Mouse (Mus musculus) layer of hippocampus, adult 9-11 months (tissue): Measurements from ENCODE around the gene Metap2.

ENCODE experiments used
- DNase-seq: peaks from one replicate; pipeline ENCODE4 v3.0.0; 2022

Gene Metap2

DNA sequence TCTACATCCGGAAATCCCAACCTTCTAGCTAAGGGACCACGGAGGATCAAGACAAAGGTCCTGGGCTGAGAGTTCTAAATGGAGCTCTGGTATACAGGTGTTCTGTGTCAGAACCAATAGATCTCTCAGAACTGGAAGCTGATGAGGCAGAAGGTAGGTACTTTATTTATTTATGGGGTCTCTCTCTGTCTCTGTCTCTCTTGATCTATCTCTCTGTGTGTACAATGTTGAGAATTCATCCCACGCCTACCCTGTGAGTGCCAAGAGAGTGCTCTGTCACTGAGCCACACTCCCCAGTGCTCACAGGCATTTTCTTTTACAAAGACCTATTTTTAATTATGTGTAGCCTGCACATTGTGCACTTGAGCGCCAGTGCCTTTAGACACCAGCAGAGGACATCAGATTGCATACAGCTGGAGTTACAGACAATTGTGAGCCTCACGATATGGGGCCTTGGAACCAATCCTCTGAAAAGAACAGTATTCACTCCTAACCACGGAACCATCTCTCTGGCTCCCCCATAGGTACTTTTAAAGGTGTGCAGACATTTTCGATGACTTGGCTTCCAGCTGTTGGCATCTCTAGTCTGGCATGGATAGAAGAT lies at the start of gene Metap2:
Metap2 (minus strand) TSS at position 51 of the 604 bp plus-strand sequence.
- DNase-seq: no peak

DNA sequence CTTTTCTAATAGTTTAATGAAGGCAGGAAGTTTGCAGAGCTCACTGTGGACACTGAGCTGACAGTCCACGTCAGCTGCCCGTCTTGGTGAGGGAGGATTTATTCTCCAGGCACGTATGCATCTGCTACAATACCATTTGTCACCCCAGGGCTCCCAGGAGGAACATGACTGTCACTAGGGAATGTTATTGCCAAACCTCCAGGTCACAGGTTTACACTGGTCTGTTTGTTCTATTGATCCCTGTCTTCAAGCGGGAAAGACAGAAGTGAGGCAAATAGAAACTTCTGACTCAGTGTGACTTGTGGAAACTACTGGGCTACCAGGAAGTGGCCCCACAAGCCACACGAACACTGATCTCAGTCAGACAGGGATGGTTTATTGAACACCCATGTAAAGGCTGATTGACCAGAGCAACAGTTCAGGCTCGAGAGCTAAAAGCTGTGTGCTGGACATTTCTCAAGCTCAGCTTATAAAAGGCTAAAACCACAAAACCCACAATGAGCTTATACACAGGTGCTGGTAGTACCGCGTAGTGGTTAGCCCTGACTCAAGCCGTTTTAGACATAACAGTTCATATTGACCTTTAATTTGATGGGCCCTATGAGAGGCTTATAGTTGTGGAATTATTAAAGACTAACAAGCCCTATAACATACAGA lies 49.1 kb upstream of the Metap2 start:
- no peak for DNase-seq

DNA sequence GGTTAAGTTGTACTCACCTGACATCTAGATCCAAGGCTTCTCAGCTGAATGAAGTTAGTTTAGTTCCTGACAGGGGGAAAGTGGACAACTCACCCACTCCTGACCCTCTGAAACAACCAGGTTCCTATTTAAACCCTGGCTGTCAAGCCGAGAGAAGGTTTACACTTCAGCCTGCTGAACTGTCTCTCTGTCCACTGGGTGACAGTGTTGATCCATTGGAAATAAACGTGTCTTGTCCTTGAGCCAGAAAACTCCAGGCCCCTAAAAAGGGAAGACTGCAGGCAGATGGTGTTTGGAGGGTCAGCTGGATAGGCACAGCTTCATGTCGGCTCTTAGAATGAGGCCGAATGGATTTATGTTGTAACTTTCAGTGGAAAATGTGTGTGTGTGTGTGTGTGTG lies 48.5 kb upstream of the Metap2 start:
- DNase-seq: peak; percentile 35

DNA sequence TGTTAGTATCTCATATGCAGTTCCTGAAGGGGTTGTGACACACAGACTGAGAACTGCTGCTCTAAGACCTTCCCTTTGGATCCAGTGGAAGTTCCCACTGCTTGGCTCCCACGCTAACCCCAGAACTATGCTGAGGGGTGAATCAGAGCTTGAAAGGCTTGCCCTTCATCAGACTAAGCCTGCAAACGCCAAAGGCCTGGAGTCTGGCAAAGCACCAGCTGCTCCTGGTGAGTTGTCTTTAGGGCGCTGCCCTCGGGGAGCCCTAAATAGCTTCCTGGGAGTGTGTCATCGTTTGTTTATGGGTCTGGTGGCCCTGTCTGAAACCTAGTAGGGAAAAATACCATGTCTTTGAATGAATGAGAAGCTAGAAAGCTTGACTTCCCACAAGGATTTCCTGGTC lies 47.3 kb upstream of the Metap2 start:
- no peak for DNase-seq

DNA sequence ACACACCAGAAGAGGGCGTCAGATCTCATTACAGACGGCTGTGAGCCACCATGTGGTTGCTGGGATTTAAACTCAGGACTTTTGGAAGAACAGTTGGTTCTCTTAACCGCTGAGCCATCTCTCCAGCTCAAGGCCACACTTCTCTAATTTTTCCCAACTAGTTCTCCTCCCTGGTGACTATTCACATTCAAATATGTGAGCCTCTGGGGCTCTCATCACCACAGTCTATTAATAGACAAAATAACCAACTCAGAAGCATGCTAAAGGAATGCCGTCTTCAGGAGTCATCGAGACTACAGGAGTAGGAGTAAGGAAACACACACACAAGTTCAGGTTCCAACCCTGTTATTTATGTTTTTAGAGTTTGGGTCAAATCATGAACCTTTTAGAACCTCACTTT lies 43.4 kb upstream of the Metap2 start:
- DNase-seq: no peak

DNA sequence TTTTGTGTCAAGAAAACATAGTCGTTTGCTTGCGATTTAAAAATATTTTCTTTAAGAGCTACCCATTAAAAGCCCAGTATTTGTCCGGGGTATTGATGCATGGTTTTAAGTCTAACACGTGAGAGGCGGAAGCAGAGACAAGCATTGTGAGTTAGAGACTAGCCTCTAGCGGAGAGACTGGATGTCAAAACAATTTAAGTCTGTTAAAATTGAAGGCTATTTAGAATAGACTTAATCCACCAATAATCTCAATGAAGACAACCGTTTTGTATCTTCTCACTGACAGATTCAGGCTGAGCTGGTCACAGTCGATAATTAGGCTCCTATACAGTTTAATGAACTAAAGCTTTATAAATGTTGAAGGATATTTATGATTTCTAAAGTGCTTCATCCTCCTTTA lies 42.8 kb upstream of the Metap2 start:
- no peak for DNase-seq

DNA sequence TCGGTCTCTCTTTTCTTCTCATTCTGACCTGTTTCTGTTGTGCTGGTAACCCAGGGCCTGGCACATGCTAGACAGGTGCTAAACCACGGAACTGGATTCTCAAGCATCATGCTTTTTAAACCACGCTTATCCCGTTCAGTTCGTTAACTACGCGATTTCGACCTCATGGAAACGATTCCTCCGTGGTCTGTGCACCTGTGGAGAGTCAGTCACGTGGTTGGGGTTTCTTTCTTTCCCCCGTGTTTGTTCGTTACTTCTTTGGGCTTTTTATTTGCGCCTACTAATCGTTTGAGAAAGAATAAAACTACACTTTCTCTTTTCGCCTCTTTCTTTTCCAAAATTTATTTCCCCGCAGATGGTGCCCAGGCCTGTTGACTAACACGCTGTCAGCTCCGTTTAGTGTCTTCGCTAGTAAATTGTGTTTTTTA lies 42.0 kb upstream of the Metap2 start:
- DNase-seq: no peak

DNA sequence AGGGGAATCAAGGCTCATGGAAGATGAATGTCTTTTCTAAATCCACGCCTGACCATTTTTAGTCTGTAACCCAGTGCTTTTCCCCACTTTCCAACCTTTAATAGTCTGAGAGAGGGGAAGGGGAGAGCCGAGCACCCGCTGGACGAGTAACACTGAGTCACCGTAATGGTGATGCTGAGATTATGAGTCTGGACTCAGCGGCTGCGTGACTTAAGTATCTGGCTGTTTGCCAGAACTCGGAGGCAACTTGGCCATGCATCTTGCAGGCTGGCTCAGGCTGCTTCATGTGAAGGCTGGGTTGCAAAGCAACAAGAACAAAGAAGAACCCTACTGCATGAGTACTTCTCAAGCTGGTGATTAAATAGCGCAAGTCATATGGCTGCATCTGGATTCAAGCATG lies 37.1 kb upstream of the Metap2 start:
- DNase-seq: peak; percentile 7

DNA sequence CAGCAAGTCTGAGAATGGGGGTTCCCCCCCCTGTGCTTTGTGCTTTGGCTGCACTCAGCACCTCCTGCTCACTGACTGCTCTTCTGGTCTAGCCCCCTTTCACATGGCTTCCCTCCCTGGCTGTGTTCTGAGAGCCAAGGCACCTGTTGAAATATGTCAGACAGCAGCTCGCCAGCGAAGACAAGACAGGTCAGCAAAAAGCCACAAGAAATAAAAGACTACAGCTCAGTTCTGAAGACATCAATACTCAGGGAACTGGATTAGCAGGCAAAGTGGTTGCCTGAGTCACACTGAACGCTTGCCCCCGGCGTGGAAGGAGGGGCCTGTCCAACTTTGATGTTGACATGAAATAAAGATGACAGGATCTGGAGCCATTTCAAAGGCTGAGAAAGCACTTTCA lies 36.0 kb upstream of the Metap2 start:
- no peak for DNase-seq

DNA sequence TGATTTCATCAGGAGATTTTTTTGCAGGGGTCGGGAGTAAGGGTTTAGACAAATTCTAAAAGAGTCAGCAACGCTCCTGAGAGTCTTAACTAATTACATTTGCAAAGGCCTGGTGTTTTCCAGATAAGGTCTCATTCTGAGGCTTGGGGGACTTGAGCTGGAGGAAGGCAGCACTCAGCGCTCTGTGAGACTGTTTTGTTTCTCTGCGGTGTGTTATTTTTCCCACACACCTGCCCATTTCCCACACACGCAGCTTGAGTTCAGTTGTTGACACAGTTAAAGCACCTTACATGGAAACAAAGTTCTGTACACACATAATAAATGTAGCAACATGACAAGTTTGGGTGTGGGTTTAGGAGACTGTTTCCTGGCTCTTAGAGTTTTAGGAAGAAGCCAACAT lies 35.1 kb upstream of the Metap2 start:
- no peak for DNase-seq

DNA sequence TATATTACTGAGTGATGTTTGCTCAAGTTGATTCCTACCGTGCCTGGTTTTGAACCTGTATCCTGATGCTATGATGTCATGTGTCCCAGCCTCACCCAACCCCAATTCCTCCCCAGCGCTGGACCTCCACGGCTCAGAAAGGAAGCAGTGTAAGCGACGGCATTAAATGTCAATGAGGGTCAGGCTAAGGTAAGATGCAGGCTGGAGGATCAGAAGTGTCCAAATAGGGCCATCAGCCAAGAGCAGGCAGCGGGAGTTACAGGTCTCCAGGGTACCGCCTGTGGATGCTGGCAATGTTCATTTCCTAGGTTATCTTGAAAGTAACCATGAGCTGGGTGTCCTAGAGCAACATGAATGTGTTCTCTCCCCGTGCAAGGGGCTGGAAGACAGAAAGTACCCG lies 34.5 kb upstream of the Metap2 start:
- no peak for DNase-seq

DNA sequence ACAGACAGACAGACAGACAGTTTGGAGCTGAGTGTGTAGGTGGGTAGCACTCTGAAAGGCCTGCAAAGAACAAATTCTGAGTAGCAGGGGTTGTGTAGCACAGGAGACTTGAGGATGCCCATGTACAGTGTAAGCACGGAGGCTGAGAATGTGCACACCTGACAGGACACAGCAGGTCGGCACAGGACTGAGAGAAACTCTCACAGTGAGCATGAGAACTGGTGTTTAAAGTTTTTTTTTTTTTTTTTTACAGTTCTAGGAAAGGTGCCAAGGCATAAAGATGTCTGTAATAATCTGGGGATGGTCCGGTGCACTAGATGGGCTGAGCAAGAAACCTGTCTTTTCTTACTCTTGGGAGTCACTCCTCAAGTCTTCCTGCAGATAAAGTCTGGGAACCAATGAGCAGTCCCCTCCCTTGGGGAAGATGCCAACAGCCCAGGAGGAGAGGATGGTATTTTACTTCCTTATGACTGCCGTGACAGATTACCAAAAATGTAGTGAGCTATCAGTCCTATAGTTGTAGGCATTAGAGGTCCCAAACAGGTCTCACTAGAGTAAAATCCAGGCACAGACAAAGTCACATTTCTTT lies 33.4 kb upstream of the Metap2 start:
- no peak for DNase-seq

DNA sequence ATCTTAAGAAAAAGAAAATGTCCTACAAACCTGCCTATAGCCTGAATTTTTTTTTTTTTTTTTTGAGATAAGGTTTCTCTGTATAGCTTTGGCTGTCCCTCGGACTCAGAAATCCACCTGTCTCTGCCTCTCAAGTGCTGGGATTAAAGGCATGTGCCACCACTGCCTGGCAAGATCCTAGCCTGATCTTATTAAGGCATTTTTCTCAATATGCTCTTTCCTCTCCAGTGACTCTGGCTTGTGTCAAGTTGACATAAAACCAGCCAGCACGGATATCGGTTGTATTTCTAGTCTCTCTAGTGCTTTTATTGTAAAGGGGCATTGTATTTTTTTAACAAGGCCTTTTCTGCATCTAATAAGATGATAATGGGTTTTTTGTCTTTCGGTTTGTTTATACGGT lies 27.8 kb upstream of the Metap2 start:
- DNase-seq: no peak

DNA sequence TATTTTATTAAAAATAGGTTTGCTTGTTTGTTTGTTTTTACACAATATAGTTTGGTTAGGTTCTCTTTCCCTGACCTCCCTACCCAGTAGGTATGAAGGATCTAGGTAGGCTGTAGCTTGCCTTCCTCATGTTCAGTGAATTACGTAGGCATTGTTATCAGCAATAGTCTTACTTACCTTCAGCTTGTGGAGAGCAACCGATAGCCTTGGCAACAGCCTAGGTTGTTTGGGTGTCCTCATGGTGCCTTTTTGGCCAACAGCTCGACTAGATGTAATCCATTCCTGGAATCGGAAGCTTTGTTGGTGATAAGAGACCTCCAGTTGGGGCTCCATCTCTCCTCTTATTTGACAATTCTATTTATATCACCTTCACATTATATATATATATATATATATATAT lies 24.3 kb upstream of the Metap2 start:
- no peak for DNase-seq

DNA sequence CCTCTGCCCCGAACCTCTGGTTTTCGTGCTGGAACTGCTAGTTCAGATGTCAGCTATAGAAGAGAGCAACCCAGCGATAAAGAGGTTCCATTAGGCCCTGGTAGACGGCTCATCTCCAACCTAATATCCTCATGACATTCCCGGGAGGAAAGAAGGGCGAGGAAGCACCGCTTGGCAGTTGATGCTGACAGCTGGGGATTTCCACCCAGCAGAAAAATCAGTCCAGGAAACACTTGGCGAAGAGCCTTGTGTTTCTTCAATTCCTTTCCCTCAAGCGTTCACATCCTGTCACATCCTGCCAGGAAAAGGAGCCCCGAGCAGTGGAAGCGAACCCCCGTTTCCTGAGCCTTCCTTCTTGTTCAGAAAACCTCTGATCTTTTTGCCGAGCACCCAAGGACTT lies 22.3 kb upstream of the Metap2 start:
- peak; percentile 5 for DNase-seq

DNA sequence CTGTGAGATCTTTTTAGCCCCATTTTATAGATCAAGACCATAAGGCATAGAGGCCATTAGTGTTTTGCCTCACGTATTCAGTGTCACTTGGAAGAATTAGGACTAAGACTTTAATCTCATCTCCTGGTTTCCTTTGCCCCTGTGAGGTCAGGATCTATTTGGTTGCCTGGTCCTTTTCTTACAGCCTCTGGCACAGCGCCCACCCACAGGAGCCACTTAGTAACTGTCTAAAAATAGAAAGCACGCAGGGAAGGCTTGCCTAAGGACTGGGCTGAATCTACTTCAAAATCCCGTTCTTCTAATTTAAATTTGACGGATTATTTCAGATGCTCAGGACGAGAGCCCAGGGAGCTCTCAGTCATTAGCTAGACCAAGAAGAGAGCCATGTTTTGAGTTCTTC lies 21.8 kb upstream of the Metap2 start:
- DNase-seq: no peak

DNA sequence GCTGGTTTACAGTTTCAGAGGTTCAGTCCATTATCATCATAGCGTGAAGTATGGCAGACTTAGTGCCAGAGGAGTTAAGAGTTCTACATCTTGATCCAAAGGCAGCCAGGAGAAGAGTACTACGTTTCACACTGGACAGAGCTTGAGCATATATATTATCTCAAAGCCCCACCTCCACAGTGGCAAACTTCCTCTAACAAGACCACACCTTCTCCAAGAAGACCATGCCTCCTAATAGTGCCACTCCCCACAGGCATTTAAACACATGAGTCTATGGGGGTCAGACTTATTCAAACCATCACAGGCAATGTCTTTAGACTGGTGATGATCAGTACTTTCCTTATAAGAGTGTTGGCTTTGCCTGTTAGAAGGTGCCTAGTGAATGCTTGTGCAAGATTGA lies 21.2 kb upstream of the Metap2 start:
- DNase-seq: no peak

DNA sequence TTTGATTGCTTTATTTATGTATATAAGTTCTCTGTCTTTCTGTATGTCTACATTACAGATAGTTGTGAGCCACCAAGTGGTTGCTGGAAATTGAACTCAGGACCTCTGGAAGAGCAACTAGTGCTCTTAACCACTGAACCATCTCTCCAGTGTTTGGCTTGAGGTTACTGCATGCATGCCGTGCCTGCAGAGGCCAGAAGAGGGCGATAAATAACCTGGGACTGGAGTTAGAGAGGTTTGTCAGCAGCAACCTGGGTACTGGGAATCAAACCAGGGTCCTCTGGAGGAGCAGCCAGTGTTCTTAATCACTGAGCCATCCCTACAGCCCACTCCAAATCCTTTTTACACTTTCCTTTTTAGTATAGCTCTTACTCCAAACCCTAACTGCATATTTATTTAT lies 19.9 kb upstream of the Metap2 start:
- no peak for DNase-seq

DNA sequence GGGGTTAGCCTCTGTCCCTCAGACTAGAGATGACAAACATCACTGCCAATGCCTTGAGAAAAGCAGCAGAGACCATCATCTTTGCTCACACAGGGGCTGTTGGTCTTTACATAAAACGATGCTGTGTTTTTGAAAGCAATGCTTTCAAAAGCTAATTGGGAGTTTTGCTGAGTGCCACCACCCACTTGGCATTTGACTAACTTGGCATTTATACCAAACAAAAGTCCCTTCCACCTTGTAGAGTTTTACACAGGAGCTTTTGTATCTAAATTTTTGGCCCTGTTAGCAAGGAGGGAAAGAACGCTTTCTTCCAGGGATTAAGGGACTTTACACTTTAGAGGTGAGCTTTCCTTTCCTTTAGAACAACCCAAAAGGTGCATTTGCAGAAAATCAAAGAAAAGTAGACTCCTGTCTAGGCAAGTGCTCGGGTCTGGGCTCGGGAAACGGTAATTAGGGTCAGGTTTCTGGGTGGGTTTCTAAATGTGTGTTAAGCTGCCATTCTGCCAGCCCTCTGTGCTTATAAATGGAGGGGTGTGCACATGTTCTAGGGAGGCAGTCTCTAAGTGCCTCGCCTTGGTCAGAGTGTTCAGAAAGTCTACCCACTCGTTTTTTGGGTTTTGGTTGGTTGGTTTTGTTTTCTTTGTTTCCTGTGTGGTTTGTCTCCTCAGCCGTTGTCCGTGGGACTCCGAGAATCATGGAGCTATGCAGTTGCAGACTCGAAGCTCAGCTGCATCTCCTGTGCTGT lies 18.8 kb upstream of the Metap2 start:
- no peak for DNase-seq

DNA sequence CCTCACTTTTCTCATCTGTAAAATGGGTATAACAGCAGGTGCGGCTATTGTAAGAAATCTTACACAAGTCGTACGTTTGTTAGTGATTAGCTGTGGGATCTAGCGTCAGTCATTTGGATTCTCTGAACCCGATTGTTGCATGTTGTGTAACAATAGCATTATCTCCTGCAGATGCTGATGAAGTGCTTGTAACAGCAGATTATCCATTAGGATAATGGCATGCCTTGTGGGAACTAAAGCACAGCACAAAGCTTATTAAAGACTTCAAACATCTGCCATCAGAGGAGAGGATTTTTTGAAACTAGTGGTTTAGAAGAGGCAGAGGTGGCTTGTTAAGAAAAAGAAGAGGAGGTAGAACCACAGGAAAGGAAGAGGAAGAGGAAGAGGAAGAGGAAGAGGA lies 16.6 kb upstream of the Metap2 start:
- no peak for DNase-seq

DNA sequence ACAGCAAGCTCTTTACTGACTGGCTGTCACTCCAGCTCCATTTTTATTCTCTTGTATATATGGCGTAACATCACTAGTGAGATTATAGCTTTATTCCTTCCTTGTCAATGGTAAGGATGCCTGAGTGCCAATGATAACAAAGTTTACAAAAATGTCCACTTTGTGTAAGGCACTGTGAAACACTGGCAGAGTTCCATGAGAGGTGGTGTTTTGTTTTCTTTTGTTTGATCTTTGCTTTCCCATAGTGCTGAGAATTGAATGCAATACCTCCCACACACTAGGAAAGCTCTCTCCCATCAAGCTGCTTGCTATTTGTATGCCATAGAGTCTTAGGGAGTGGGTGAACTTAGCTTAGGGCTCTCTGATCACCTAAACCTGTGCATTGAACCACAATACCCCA lies 16.0 kb upstream of the Metap2 start:
- no peak for DNase-seq

DNA sequence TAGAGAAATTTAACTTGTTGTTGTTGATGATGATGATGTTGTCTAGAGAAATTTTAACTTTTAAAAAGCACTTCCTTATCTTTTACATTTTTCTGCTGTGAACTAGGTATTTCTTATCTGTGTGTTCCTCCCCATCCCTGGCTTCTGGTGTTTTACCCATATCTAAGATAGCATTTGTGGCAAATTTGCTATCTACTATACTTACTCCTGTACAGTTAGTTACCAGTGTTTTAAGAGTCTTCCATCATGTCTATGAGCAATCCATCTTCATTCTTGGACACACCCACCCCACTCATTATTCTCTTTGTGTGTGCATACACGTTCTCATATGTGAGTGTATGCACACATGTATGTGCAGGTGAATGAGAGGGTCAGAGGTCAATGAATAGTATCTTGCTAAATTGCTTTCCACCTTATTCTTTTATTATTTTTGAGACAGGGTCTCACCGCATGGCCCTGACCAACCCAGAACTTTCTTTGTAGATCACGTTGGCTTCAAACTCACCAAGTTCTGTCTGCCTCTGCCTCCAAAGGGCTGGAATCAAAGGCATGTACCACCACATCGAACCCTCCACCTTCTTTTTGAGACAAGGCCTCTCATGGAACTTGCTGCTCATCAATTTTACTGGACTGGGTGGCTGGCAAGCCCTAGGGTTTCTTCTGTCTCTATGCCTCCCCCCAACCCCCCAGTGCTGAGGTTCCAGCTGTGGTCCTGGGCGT lies 15.4 kb upstream of the Metap2 start:
- no peak for DNase-seq

DNA sequence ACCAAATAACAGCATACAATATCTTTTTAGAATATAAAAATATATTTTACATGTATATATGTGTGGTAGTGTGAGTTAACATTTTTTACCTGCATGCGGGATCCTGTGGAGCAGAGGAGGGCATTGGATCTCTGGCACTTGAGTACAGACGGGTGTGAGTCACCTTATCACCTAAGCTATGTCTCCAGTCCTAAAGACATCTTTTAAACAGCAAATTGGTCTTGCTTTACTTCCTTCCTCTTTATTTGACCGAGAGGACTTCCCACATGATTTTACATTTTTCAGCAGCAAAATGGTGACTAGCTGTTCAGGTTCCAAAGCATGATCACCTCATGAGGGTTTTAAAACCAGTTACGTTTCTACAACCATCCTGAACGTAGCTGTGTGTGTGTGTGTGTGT lies 14.4 kb upstream of the Metap2 start:
- no peak for DNase-seq
